Mouse (Mus musculus): ENCODE results near the gene Tmem62.
"Not testable (repeated sequence)": the region's sequence is repeated elsewhere in the genome, so short reads cannot be mapped to it uniquely, and the experiment has no call there.

Gene Tmem62

GRCm38 (mm10) chr2:120996607-120997006, 19.8 kb downstream of the Tmem62 start:
- DNase-seq (ENCODE audit: low spot score), result not testable (repeated sequence)

DNA sequence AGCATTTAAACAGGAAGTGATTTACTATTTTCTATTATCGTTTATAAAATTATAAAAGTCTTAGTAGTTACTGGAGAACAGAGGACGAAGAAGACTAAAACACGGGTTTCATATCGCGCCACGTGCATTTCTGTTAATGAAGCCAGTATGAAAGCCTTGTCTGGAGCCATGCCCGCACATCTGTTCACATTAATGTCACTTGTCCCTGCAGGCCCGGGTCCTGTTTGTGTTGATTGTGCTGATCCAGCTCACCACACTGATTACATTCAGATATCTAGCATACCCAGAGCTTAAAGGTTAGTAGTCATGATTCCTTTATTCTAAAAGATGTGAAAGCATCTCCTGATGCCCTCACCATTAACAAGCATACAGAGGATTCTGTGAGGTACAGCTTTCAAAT, 22.0 kb downstream of the Tmem62 start:
- no peak for DNase-seq (ENCODE audit: low spot score)

DNA sequence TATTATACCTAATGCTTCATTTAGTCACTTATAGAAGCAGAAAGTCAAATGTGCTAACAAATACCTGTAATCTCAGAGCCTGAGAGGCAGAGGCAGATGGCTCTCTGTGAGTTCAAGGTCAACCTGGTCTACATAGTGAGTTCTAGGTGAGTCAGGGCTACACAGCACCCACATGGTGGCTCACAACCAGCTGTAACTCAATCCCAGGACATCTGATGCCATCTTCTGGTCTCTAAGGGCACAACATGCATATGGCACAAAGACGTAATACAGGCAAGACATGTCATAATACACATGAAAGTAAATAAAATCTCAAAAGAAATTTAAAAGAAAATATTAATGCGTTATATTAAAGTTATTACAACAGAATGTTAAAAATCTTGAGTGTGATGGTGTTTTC, 26.8 kb downstream of the Tmem62 start:
- DNase-seq (ENCODE audit: low spot score), result no peak

- DNase-seq (ENCODE audit: low spot score), result no peak
Measured at GRCm38 (mm10) chr2:121004018-121004811, 27.4 kb downstream of the Tmem62 start.

GRCm38 (mm10) chr2:121006986-121007385, 30.2 kb downstream of the Tmem62 start:
- DNase-seq (ENCODE audit: low spot score), result no peak

- DNase-seq (ENCODE audit: low spot score), result peak; percentile 97
Measured at GRCm38 (mm10) chr2:121007925-121008663, 31.3 kb downstream of the Tmem62 start, which contains the start of gene Ccndbp1. Gene Ccndbp1, plus strand, starts transcription at chr2:121008403.

GRCm38 (mm10) chr2:121008664-121009007, 31.8 kb downstream of the Tmem62 start:
- no peak for DNase-seq (ENCODE audit: low spot score)

DNA sequence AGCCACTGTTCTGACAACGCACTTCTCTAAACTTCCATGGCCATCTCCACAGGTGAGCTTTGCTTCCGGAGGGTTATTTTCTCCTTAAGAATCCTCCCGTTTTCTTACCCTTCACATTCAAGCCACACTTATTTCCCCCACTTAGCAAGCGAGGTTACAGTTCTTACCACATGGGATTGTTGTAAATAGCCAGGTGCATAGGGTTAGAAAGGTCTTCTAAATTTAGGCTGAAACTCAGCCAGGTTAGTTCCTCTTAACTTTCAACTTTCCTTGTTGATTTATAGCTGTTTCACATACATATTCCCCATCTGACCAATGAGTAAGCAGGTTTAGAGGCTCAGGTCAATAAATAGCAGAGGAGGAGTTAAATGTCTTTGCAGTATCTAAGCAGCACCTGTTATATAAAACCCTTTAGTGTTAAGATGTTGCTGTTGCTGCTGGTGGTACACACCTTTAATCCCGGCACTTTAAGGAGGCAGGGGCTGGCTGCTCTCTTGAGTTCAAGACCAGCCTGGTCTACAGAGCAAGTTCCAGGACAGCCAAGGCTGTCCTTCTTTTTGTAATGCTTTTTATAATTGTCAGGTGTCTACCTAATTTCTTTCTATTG, 32.4 kb downstream of the Tmem62 start:
- DNase-seq (ENCODE audit: low spot score), result no peak

GRCm38 (mm10) chr2:121012676-121013075, 35.9 kb downstream of the Tmem62 start:
- no peak for DNase-seq (ENCODE audit: low spot score)

- DNase-seq (ENCODE audit: low spot score), result no peak
Measured at GRCm38 (mm10) chr2:121015507-121015906, 38.7 kb downstream of the Tmem62 start.

DNA sequence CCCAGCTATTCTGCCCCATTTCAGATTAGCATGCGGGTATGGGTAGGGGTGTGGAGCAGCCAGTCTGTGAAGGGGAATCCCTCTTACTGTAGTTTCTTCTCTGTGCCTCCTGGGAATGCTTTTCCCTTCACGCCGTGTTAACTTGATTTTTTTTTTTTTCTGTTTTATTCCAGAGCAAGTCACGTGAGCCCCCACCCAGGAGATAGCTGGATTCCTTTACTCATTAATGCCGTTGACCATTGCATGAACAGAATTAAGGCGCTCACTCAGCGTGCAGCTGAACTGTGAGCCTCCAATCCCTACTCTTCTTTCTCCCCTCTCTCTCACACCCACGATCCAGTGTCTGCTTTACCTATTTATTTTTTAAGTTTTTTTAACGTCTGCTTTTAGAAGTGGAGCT, 39.4 kb downstream of the Tmem62 start:
- no peak for DNase-seq (ENCODE audit: low spot score)

- no peak for DNase-seq (ENCODE audit: low spot score)
Measured at GRCm38 (mm10) chr2:121017151-121017550, 40.3 kb downstream of the Tmem62 start.

DNA sequence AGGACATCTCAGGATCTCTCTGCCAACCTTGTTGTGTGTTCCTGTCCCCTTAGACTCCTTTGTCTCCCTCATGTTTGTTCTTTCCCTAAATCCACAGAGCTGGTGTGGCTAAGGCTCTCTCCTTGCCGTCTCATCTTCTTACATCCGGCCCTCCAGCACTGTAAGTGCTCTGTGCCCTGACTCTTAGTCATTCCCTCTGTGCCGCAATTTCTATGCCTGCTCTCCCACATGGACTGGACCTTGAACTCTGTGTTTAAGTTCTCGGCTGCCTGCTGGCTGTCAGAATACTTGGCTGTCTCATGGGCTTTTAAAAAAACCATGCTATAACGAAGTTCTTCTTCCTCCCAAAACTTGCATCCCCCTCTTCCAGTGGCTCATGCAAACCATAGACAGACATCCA, 46.1 kb downstream of the Tmem62 start:
- DNase-seq (ENCODE audit: low spot score), result no peak

DNA sequence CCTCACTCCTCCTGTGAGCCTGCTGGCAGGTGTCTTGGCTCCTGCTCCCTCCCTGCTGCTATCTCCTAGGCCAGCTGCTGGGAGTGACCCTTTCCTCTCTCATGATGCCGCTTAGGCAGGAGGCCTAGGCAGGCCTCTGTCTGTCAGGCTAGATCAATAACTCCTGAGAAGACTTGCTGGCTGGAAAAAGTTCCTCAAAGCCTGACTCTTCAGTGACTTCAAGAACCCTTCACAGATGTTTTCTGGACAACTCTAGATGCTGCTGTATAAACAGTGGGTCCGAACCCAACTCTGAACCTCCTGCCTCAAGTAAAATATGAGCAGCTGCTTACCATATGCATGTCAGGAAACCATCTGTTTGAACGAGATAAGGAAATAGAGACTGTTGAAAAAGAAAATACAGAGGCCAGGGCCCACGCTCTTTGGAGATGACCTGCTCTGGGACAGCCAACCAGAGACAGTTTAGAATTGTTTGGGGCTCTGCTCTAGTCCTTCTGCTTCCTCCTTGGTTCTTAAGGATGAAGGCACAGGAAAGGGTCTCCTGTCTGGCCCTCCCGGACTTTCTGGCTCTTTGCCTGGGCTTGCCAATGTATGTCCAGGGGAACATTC, 60.0 kb downstream of the Tmem62 start, which contains the start of gene Epb42:
Epb42 (minus strand) TSS at position 340 of the 609 bp plus-strand sequence.
- DNase-seq (ENCODE audit: low spot score), result no peak

GRCm38 (mm10) chr2:121038851-121039250, 62.0 kb downstream of the Tmem62 start:
- DNase-seq (ENCODE audit: low spot score), result not testable (repeated sequence)

GRCm38 (mm10) chr2:121039382-121039781, 62.6 kb downstream of the Tmem62 start:
- no peak for DNase-seq (ENCODE audit: low spot score)

DNA sequence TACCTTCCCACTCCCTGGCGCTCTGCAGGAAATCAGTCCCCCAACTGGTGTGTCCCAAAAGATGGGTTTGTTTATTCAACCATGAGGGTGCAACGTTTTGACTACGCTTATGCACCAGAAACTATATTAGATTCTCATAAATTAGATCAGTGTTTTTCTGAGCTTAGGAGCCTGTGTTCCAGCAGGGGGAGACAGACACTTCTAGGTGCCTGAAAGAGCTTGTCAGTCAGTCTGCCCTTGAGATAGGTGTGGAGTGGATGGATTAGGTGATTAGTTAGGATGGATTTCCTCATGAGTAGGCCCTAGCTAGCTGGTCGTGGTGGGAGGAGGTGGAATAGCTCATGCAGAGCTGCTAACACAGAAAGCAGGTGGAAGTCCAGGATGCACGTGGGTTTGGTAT, 64.3 kb downstream of the Tmem62 start:
- DNase-seq (ENCODE audit: low spot score), result peak; percentile 38

- DNase-seq (ENCODE audit: low spot score), result no peak
Measured at GRCm38 (mm10) chr2:121045653-121046052, 68.8 kb downstream of the Tmem62 start.

- DNase-seq (ENCODE audit: low spot score), result no peak
Measured at GRCm38 (mm10) chr2:121052176-121052575, 75.4 kb downstream of the Tmem62 start.

DNA sequence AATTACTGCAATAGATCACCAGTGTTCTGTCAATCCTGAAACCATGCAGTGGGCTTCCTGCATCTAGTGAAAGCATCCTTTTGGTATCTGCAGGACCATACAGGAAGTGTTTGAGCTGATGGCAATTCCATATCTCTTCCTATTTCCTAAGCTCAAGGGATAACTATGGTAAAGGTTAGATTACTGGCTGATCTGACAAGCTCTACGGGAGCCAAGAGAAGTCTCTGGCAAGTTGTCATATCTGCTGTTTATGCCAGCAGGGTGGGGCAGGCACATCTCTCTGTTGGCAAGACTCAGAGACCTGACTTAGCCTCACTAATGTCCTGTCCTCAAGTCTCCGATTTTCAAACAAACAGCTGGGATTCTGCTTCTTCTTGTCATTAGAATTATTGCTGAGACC, 77.2 kb downstream of the Tmem62 start:
- no peak for DNase-seq (ENCODE audit: low spot score)

DNA sequence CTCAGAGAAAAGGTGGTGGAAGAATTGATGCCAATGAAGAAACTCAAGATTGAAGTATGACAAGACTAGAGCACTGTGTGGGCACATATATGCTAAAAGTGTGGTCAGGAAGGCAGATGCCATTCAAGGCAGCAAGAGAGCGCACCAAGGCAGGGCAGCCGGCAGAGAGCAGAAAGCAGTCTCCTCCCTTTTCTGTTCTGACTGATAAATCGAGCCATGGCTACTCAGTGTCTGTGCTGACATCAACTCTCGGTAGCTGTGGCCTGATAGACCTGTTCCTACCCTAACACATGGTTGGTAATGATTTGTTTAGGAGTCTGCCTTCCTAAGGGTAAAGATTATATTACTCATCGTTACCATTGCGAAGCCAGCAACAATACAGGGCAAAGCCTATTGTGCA, 79.1 kb downstream of the Tmem62 start:
- DNase-seq (ENCODE audit: low spot score), result no peak

Data from embryo, embryonic 10.5 days (tissue).